ENCODE assay signal across 11 mouse cellular contexts in the genomic region with DNA sequence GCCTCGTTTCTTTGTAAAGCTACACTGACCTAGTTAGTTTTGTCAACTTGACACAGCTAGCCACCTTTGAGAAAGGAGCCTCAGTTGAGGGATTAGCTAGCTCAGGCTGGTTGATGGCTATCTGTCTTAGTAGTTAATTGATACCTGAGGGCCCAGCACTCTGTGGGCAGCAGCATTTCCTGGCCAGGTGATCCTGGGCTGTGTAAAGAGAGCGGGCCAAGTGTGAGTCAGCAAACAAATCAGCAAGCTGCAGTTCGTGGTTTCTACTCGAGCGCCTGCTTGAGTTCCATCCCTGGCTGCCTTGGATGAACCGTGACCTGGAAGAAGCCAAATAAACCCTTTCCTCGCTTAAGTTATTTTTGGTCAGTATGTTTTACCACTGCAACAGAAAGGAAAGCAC.
DNase-seq lines count a peak whose midpoint lies in the region; ATAC-seq and TF ChIP-seq lines count a peak whose summit lies in the region.
"Had no signal": no experiment of that assay in that cellular context is flagged by ENCODE, and none has a peak within 500 bp of the region (broad histone marks: within the 10 kb centered on the region; RNA-seq: fewer than 3 reads in every experiment).

No protein-coding gene starts in this region.

- no peaks in the 10 kb centered on the region for H3K27me3 ChIP-seq in Patski
- H3K27me3 ChIP-seq in stomach, embryonic 15.5 days (replicated peaks), result no peaks in the 10 kb centered on the region
- no peaks in the 10 kb centered on the region for H3K27me3 ChIP-seq in midbrain, embryonic 16.5 days (ENCODE audit: control insufficient read depth, insufficient read depth, low read depth, low read length)
- H3K27me3 ChIP-seq: forebrain, embryonic 15.5 days; neural tube, embryonic 12.5 days had no signal

- TF ChIP-seq POLR2A in lung, adult 2 months (IDR thresholded peaks at IDR 0.05; ENCODE audit: borderline replicate concordance, extremely low read depth, low read depth, low read length), result no peak

- H3K9me3 ChIP-seq in stomach, embryonic 15.5 days, result no peaks in the 10 kb centered on the region
- H3K9me3 ChIP-seq in midbrain, embryonic 16.5 days (replicated peaks; ENCODE audit: control insufficient read depth, low read length, poor library complexity, severe bottlenecking), result no peaks in the 10 kb centered on the region; the same call in 1 of the 2 replicates
- H3K9me3 ChIP-seq: forebrain, embryonic 15.5 days; neural tube, embryonic 12.5 days had no signal

- peak; percentile 93 for ATAC-seq in Patski
- ATAC-seq in stomach, embryonic 15.5 days (ENCODE audit: insufficient read depth, low FRiP score, low read depth), result 0 out of 2 replicates have a peak, but pooled peaks have one; percentile 57
- ATAC-seq in midbrain, embryonic 16.5 days, result no peak
- ATAC-seq: forebrain, embryonic 15.5 days had no signal

- H3K4me2 ChIP-seq in stomach, embryonic 15.5 days, result no peak overlapping the region
- no peak overlapping the region for H3K4me2 ChIP-seq in midbrain, embryonic 16.5 days (ENCODE audit: low read length)
- H3K4me2 ChIP-seq: forebrain, embryonic 15.5 days; heart, embryonic 11.5 days; neural tube, embryonic 12.5 days had no signal

- WGBS in lung, adult 2 months, result 42% methylated on average over 7 of the region's 7 CpGs
- WGBS in stomach, embryonic 15.5 days, result 40% methylated on average over 7 of the region's 7 CpGs
- WGBS in midbrain, embryonic 16.5 days, result 63% methylated on average over 7 of the region's 7 CpGs

- H3K9ac ChIP-seq in stomach, embryonic 15.5 days, result no peak overlapping the region
- H3K9ac ChIP-seq in midbrain, embryonic 16.5 days (ENCODE audit: low read depth, low read length), result no peak overlapping the region
- H3K9ac ChIP-seq: forebrain, embryonic 15.5 days; neural tube, embryonic 12.5 days had no signal

- POLR2A ChIA-PET in Patski (lab: Charles Lee), result interaction anchor here (0.5 to 0.7 kb wide), 2 partner anchors 8 to 105 kb away, joined by 3 read pairs; no protein-coding TSS in a partner anchor

- no peak overlapping the region for H3K27ac ChIP-seq in stomach, embryonic 15.5 days
- no peak overlapping the region for H3K27ac ChIP-seq in midbrain, embryonic 16.5 days (ENCODE audit: low read length)
- H3K27ac ChIP-seq: forebrain, embryonic 15.5 days; neural tube, embryonic 12.5 days had no signal

- CTCF ChIA-PET in Patski (lab: Charles Lee), result interaction anchor here (1.1 kb wide), 1 partner anchor 19 kb away, joined by 3 read pairs; no protein-coding TSS in a partner anchor

- no peaks in the 10 kb centered on the region for H3K36me3 ChIP-seq in stomach, embryonic 15.5 days
- no peaks in the 10 kb centered on the region for H3K36me3 ChIP-seq in midbrain, embryonic 16.5 days (ENCODE audit: control insufficient read depth, insufficient read depth, low read length)
- H3K36me3 ChIP-seq: forebrain, embryonic 15.5 days; neural tube, embryonic 12.5 days had no signal

- H3K4me1 ChIP-seq in lung, adult 2 months (ENCODE audit: control insufficient read depth, insufficient read depth, low read length), result no peaks in the 10 kb centered on the region
- H3K4me1 ChIP-seq in stomach, embryonic 15.5 days, result no peaks in the 10 kb centered on the region
- no peaks in the 10 kb centered on the region for H3K4me1 ChIP-seq in midbrain, embryonic 16.5 days (ENCODE audit: control insufficient read depth, insufficient read depth, low read length)
- H3K4me1 ChIP-seq: forebrain, embryonic 15.5 days; neural tube, embryonic 12.5 days had no signal

- DNase-seq in lung, postnatal 25 days (ENCODE audit: low spot score), result peak; percentile 38
- no peak for DNase-seq in lung, adult 2 months
- DNase-seq in Patski (ENCODE audit: low read depth, low spot score), result peak; percentile 62
- DNase-seq in induced T-regulatory cell, adult 2 months (ENCODE audit: low read depth), result peak; percentile 70
- no peak for DNase-seq in gastrocnemius, adult 8-10 months (ENCODE audit: low spot score in 2 of 2)
- no peak for DNase-seq in frontal cortex, postnatal 10 days (ENCODE audit: low spot score in 2 of 2)

- in situ Hi-C loops in Patski (cut with MboI; ENCODE audit: low pct_unique_long_range_greater_than_20kb), result loop anchor here (10.0 kb wide), 1 partner anchor 97 kb away; no protein-coding TSS in a partner anchor

- H3K4me3 ChIP-seq in lung, adult 2 months (replicated peaks; ENCODE audit: extremely low read depth, low read depth, low read length), result no peak overlapping the region
- no peak overlapping the region for H3K4me3 ChIP-seq in stomach, embryonic 15.5 days (replicated peaks)
- no peak overlapping the region for H3K4me3 ChIP-seq in midbrain, embryonic 16.5 days (ENCODE audit: low read depth, low read length)
- H3K4me3 ChIP-seq: forebrain, embryonic 15.5 days; neural tube, embryonic 12.5 days had no signal

- no peak for TF ChIP-seq CTCF in lung, adult 2 months (IDR thresholded peaks at IDR 0.05; ENCODE audit: insufficient read depth, low read length)
- no peak for TF ChIP-seq CTCF in Patski (IDR thresholded peaks at IDR 0.05)

Comparison
In these comparisons a context has a peak if more than half of its experiments do, and no peak if none do; other contexts are left out.
1. DNase-seq: peak in lung, postnatal 25 days (single experiment), Patski (single experiment) and induced T-regulatory cell, adult 2 months (single experiment); none in lung, adult 2 months (single experiment), gastrocnemius, adult 8-10 months (0 of 2) and frontal cortex, postnatal 10 days (0 of 2).